Mouse (Mus musculus) lung, adult 2 months (tissue): ENCODE results near the gene Tns3. TPM values are rescaled to one million over a fixed set of nuclear protein-coding genes. Genes with fewer than 3 reads are reported as not detected.

ENCODE experiments used
- DNase-seq: peaks from one replicate; pipeline ENCODE4 v3.0.0; 2022
- H3K4me1 ChIP-seq: fragments of 200-500 bp; 2 replicates; pipeline ENCODE4 v1.6.1; 2011; ENCODE audit warnings: low read length; ENCODE audit not compliant: control insufficient read depth, insufficient read depth
- H3K4me3 ChIP-seq: fragments of 200-500 bp; replicated peaks from 2 replicates; pipeline ENCODE3; 2011; ENCODE audit warnings: low read depth, mild to moderate bottlenecking, control low read depth, low read length; ENCODE audit errors: extremely low read depth
- CTCF ChIP-seq: fragments of 200-500 bp; IDR thresholded peaks from 2 replicates; pipeline ENCODE4 v1.5.1; 2011; ENCODE audit warnings: mild to moderate bottlenecking, low read length, control low read depth; ENCODE audit not compliant: insufficient read depth
- POLR2A ChIP-seq: fragments of 200-500 bp; IDR thresholded peaks from 2 replicates; pipeline ENCODE4 v1.6.1; 2011; ENCODE audit warnings: low read depth, mild to moderate bottlenecking, control low read depth, low read length, borderline replicate concordance; ENCODE audit errors: extremely low read depth
- WGBS: fragments of 180-500 bp; shearing (Covaris S2); methylation state at CpG from one replicate; pipeline ENCODE4 v1.1.7; 2018; 5-methylcytosine and 5-hydroxymethylcytosine counted together
- polyA plus RNA-seq: library from polyadenylated mRNA; depleted of rRNA; stranded (reverse); fragments of >200 nt; gene quantifications from 2 replicates; pipeline ENCODE4 v1.2.3, GENCODE M21; 2012

Gene Tns3
- polyA plus RNA-seq, 1 experiment: 160 TPM

- WGBS: 2% methylated on average over 52 of the region's 52 CpGs
- Histone ChIP-seq H3K4me3 (peak overlapping the region; percentile 70), H3K4me1 (peaks cover 6% of the 10 kb centered on the region)
- TF ChIP-seq POLR2A: no peak
- no peak for TF ChIP-seq CTCF
- peak; percentile 71 for DNase-seq
Measured at GRCm38 (mm10) chr11:8663444-8664392, 617 bp downstream of the Tns3 start.

- WGBS: 45% methylated on average over 4 of the region's 4 CpGs
- DNase-seq: no peak
- Histone ChIP-seq H3K4me1 (peaks cover 6% of the 10 kb centered on the region), H3K4me3 (peak overlapping the region; percentile 28)
- TF ChIP-seq CTCF: no peak
- TF ChIP-seq POLR2A: no peak
Measured at GRCm38 (mm10) chr11:8662706-8663429, 1.5 kb downstream of the Tns3 start.

- no peak for TF ChIP-seq CTCF
- TF ChIP-seq POLR2A: no peak
- no peak for DNase-seq
- peaks cover 11% of the 10 kb centered on the region for H3K4me1 ChIP-seq
- 82% methylated on average over 4 of the region's 4 CpGs for WGBS
- H3K4me3 ChIP-seq: no peak overlapping the region
Measured at GRCm38 (mm10) chr11:8660951-8661350, 3.4 kb downstream of the Tns3 start.

- peaks cover 11% of the 10 kb centered on the region for H3K4me1 ChIP-seq
- no peak for DNase-seq
- H3K4me3 ChIP-seq: no peak overlapping the region
- WGBS: 31% methylated on average over 9 of the region's 9 CpGs
- TF ChIP-seq POLR2A: no peak
- no peak for TF ChIP-seq CTCF
Measured at GRCm38 (mm10) chr11:8659851-8660250, 4.5 kb downstream of the Tns3 start.

- no peak for DNase-seq
- TF ChIP-seq POLR2A: no peak
- TF ChIP-seq CTCF: no peak
- WGBS: 61% methylated on average over 6 of the region's 6 CpGs
- H3K4me1 ChIP-seq: peaks cover 15% of the 10 kb centered on the region
- H3K4me3 ChIP-seq: no peak overlapping the region
Measured at GRCm38 (mm10) chr11:8659061-8659460, 5.3 kb downstream of the Tns3 start.

- no peak for DNase-seq
- WGBS: 80% methylated on average over 8 of the region's 8 CpGs
- TF ChIP-seq POLR2A (no peak), CTCF (no peak)
- Histone ChIP-seq H3K4me3 (no peak overlapping the region), H3K4me1 (peaks cover 23% of the 10 kb centered on the region)
Measured at GRCm38 (mm10) chr11:8657493-8657892, 6.8 kb downstream of the Tns3 start.

- TF ChIP-seq POLR2A: no peak
- no peak for TF ChIP-seq CTCF
- peaks cover 23% of the 10 kb centered on the region for H3K4me1 ChIP-seq
- no peak for DNase-seq
- 54% methylated on average over 12 of the region's 12 CpGs for WGBS
- H3K4me3 ChIP-seq: no peak overlapping the region
Measured at GRCm38 (mm10) chr11:8656448-8657393, 7.6 kb downstream of the Tns3 start.

GRCm38 (mm10) chr11:8653800-8654295, 10.5 kb downstream of the Tns3 start:
- H3K4me1 ChIP-seq: peaks cover 17% of the 10 kb centered on the region
- WGBS: 56% methylated on average over 13 of the region's 13 CpGs
- H3K4me3 ChIP-seq: no peak overlapping the region
- DNase-seq: no peak
- no peak for TF ChIP-seq POLR2A
- no peak for TF ChIP-seq CTCF

- no peak for DNase-seq
- TF ChIP-seq POLR2A (no peak), CTCF (no peak)
- Histone ChIP-seq H3K4me3 (no peak overlapping the region), H3K4me1 (peaks cover 17% of the 10 kb centered on the region)
- WGBS: 64% methylated on average over 10 of the region's 10 CpGs
Measured at GRCm38 (mm10) chr11:8652792-8653645, 11.3 kb downstream of the Tns3 start.
